Mouse (Mus musculus): ENCODE results near the gene Hipk2.

Hipk2 gene

GRCm38 (mm10) chr6:38867291-38867690 is 8.7 kb downstream of the Hipk2 start:
- no peak for DNase-seq (ENCODE audit: low spot score in 2 of 2)

- no peak for DNase-seq (ENCODE audit: low spot score in 2 of 2)
Observed at GRCm38 (mm10) chr6:38866761-38867160, 9.2 kb downstream of the Hipk2 start.

GRCm38 (mm10) chr6:38866357-38866756 is 9.6 kb downstream of the Hipk2 start:
- DNase-seq (ENCODE audit: low spot score in 2 of 2), result no peak

GRCm38 (mm10) chr6:38865805-38866204 is 10.2 kb downstream of the Hipk2 start:
- DNase-seq (ENCODE audit: low spot score in 2 of 2), result no peak

GRCm38 (mm10) chr6:38863595-38863994 is 12.4 kb downstream of the Hipk2 start:
- DNase-seq (ENCODE audit: low spot score in 2 of 2), result no peak

- no peak for DNase-seq (ENCODE audit: low spot score in 2 of 2)
Observed at GRCm38 (mm10) chr6:38860301-38860700, 15.7 kb downstream of the Hipk2 start.

- DNase-seq (ENCODE audit: low spot score in 2 of 2), result no peak
Observed at GRCm38 (mm10) chr6:38859819-38860218, 16.1 kb downstream of the Hipk2 start.

GRCm38 (mm10) chr6:38853561-38853992 is 22.4 kb downstream of the Hipk2 start:
- DNase-seq (ENCODE audit: low spot score in 2 of 2), result no peak

- DNase-seq (ENCODE audit: low spot score in 2 of 2), result no peak
Observed at GRCm38 (mm10) chr6:38851740-38852139, 24.2 kb downstream of the Hipk2 start.

- DNase-seq (ENCODE audit: low spot score in 2 of 2), result no peak
Observed at GRCm38 (mm10) chr6:38850715-38851259, 25.2 kb downstream of the Hipk2 start.

GRCm38 (mm10) chr6:38847958-38848910 is 27.7 kb downstream of the Hipk2 start:
- no peak for DNase-seq (ENCODE audit: low spot score in 2 of 2)

GRCm38 (mm10) chr6:38847447-38847846 is 28.5 kb downstream of the Hipk2 start:
- no peak for DNase-seq (ENCODE audit: low spot score in 2 of 2)

GRCm38 (mm10) chr6:38846330-38847195 is 29.4 kb downstream of the Hipk2 start:
- no peak for DNase-seq (ENCODE audit: low spot score in 2 of 2)

GRCm38 (mm10) chr6:38845876-38846275 is 30.1 kb downstream of the Hipk2 start:
- no peak for DNase-seq (ENCODE audit: low spot score in 2 of 2)

GRCm38 (mm10) chr6:38845117-38845516 is 30.8 kb downstream of the Hipk2 start:
- DNase-seq (ENCODE audit: low spot score in 2 of 2), result no peak

GRCm38 (mm10) chr6:38841551-38841950 is 34.4 kb downstream of the Hipk2 start:
- no peak for DNase-seq (ENCODE audit: low spot score in 2 of 2)

GRCm38 (mm10) chr6:38840780-38841179 is 35.2 kb downstream of the Hipk2 start:
- no peak for DNase-seq (ENCODE audit: low spot score in 2 of 2)

GRCm38 (mm10) chr6:38840380-38840779 is 35.6 kb downstream of the Hipk2 start:
- DNase-seq (ENCODE audit: low spot score in 2 of 2), result peak in 1 of 2 experiments; percentile 16

GRCm38 (mm10) chr6:38839891-38840290 is 36.1 kb downstream of the Hipk2 start:
- no peak for DNase-seq (ENCODE audit: low spot score in 2 of 2)

- DNase-seq (ENCODE audit: low spot score in 2 of 2), result no peak
Observed at GRCm38 (mm10) chr6:38838061-38838460, 37.9 kb downstream of the Hipk2 start.

GRCm38 (mm10) chr6:38835217-38835616 is 40.7 kb downstream of the Hipk2 start:
- no peak for DNase-seq (ENCODE audit: low spot score in 2 of 2)

GRCm38 (mm10) chr6:38834727-38835126 is 41.2 kb downstream of the Hipk2 start:
- no peak for DNase-seq (ENCODE audit: low spot score in 2 of 2)
